Mouse (Mus musculus) adrenal gland, adult 8-10 months (tissue): ENCODE data around the gene Cap2. TPM values are rescaled to one million over a fixed set of nuclear protein-coding genes. Genes with fewer than 3 reads are reported as not detected.

ENCODE experiments used
- total RNA-seq, 4 experiments: library from RNA; stranded (reverse); gene quantifications; 2 replicates each; pipeline ENCODE4 v1.2.4; 2022

Cap2 gene
- total RNA-seq, 4 experiments from 2014 or later, result 3.9 to 6.2 (median 4.7) TPM

Other genes with a start within 250 kb of the Cap2 start
- gene Stmnd1, start 228.1 kb upstream of the Cap2 start, total RNA-seq, result under 1 TPM in 1 of 4 experiments, not detected in 3; 0.25 TPM
- 10 to 100 TPM in 2 of 4 experiments, 1 to 10 TPM in 2; 6.7 to 10.8 (median 9.0) TPM for gene Rbm24, start 83.4 kb upstream of the Cap2 start, total RNA-seq
- gene Fam8a1, start 167.7 kb downstream of the Cap2 start, total RNA-seq, result 10 to 100 TPM; 47.2 to 57.8 (median 53.3) TPM
- 10 to 100 TPM; 45.2 to 67.6 (median 53.9) TPM for gene Nup153, start 226.1 kb downstream of the Cap2 start, total RNA-seq